Mouse (Mus musculus): ENCODE measurements at regions not wholly inside any gene's neighbourhood (a gene's known extent, or its start where the extent isn't known, plus 50 kb on each side); places are given as distances from the start of the nearest gene placed in this dataset.

DNA sequence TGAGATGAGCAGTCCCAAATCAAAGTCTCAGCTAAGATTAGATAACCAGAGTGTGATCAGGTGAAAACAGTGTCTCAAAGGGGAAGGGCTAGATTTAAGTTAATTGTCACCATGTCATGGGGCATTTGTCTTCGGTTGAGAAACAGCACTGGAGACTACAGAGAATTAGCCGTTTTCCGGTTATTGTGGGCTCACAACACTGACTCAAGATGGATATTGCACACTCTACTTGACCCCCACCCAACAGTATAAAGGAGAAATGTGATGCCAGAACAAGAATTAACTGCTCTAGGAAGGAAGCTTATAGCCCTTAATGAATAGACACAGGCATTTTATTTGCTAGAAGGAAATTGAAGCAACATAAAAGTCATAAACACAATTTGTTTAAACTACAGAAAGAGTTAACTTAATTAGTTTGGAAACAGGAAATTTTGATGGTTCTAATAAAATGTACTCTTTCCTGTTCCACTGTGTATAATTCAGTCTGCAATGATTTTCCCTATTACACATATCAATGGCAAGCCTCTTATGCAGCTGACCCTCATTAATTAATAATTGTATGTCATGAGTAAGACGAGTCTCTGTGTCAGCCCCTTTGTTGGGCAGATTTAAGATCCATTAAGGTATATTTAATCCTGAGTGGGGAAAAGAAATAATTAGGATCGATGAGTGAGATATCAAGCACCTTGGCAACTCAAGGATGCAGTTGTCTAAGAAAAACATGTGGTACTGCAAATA lies 277.4 kb upstream of the Tmeff2 start:
- no peak for DNase-seq (ENCODE audit: low spot score in 2 of 2)

DNA sequence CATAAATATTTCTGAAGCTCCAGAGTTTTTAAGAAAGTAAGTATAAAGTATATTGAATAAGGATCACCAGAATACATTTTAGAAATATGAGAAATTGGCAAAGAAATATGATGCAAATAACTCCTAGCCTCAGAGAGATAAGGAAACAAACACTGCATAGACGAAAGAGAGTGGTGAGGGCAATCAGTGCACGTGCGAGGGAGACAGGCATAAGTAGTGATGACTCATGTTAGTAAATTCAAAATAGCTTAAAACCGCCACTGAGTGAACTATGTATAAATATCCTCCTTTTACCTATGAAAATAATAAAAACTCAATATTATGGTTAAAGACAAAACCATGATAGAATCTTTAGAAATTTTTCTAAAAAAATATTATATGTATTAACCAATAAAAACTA lies 271.4 kb upstream of the Tmeff2 start:
- no peak for DNase-seq (ENCODE audit: low spot score in 2 of 2)

DNA sequence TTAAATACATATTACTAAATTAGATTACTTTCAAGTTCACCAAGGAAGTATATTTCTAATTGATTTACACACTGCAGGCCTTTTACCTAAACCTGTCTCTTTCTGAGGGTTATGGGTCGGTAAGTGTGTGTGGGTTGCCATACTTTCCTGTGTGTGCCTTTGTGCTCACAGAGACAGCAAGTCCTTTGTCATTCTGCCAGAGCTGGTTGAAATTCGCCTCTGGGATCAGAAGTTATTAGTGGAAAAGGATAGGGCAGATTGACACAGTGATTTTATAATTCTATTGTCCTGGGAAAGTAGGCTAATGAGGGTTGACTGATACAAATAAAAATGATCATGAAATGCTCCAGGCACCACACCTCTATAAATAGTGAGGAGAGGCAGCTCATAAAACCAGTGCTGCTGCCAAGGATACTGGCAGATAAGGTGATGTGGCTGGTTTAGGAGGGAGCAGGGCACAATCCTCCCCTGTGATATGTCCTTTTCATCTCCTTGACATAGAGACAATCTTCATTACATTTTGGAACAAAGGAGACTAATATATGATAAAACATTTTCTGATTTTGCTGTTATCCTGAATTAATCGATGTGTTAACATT lies 270.9 kb upstream of the Tmeff2 start:
- DNase-seq (ENCODE audit: low spot score in 2 of 2) = no peak

DNA sequence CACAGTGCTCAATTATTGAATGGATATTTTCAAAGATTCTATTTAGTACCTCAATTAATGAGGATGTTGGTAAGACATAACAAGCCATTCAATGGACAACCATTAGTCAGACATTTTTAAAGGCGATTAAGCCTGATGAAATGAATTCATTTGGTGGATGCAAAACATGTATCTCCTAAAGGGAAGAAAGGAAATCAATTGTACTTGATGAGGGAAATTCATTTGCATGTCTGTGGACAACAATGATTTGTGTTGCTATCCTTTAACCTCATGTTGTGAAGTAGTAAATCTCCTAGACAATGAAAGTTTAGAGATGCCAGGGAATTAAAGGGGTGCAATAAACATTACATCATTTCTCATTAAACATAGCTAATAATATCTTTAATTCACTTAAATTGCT lies 262.5 kb upstream of the Tmeff2 start:
- no peak for DNase-seq (ENCODE audit: low spot score in 2 of 2)

DNA sequence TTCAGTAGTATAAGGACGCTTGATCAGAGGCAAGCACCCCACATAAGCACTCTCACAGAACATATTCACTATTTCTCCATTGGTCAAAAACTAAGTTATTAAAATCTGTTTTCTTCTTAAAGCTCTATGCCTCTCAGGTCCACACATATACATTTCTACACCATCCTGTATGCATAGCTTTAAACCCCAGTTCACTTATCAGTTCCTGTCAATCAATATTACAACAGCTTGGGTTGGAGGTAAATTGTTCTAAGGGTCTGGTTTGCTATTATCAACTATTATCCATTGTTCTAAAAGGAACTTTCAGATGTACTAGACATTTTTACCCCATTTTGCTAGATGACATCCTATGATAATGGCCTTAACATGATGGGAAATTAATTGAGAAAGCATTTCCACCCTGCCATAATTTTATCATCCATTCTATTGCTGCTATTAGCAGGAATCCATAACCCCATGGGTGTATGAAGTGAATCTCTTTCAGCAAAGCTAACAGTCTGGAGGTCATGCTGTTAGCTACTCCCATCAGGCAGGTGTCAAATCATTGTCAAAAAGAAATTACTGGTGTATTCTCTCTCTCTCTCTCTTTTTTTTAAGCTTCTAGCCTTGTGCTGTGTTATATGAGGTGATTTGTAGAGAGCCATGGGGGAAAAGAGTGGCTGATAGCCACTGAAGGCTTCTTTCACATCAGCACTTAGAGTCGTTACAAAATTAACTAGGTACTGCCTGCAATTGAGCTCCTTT lies 253.3 kb upstream of the Tmeff2 start:
- DNase-seq (ENCODE audit: low spot score in 2 of 2) = no peak

DNA sequence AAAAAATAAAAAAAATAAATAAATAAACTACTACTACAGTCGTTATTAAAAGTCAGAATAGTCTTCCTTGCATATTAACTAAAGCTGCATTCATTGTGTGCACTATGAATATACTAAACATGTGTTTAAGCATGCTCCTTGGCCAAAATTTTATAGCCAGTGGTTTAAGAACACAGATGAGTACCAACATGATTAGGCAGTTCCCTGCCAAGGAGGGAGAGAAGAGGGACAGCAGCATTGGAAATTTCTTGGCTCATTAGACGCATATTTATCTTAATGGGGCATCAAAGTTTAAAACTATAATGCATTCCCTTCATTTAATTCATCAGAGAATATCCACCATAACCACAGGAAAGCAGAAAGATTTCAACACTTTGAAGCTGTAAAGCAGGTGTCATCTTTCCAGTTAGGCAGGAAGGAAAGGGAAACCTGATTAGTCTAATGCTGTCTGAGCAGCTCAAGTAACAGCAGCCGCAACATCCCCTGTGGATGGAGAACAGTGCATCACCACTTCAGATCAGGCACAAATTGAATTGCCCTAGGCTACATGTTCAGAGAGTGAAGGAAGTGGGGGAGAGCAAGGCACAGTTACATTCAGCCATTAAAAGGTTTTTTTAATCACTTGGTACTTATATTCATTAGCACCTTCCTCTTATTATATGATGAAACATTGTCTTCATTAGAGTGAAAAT lies 248.3 kb upstream of the Tmeff2 start:
- no peak for DNase-seq (ENCODE audit: low spot score in 2 of 2)

DNA sequence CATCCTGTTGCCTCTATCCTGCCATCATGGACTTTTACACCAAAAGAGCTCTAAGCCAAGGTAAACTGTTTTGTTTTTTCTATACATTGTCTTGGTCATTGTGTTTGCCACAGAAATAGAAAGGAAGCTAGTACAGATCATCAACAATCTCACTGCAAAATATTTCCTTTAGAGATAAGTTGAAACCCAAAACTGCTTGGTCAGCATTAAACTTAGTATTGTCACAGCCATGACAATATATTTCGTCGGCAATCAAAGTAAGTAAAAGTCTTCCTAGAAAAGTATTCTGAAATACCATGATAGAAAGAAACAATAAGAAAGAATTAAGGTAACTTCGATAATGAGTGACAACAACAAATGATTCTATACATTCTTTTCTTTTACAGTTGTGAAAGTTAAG lies 235.3 kb upstream of the Tmeff2 start:
- DNase-seq (ENCODE audit: low spot score in 2 of 2) = no peak

DNA sequence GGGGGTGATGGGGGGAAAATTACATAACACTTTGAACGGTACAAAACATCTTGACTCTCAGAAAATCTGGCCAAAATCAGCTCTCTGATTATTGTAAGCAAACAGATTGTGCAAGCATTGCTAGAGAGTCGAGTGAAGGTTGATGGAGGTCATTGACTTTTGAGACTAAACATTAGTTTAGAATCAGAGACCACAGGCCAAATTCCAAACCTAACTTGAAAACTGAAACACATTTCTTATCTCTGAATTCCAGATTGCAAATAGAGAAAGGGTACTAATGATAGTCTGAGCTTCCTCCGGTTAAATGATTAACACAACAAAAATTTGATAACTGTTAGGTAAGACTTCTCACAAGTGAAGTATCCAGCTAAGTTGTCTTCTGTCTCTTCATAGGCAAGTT lies 217.5 kb upstream of the Tmeff2 start:
- DNase-seq (ENCODE audit: low spot score in 2 of 2) = no peak

DNA sequence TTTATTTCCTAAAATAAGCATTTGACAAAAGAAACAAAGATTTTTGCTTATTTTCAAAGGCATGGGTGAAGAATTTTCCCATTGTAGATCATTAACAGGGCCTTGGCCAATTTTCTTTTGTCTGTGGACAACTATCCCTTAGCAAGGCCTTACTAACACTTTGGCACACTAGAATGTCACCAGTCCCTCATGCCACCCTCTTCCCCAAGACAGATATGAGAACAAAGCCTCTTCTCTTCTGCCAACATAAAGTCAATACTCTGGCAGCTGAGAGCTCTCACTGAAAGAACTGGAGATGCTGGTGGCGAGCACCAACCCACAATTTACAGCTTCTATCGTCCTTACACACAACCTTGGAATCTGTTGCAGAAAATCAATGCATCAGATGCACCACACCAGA lies 215.1 kb upstream of the Tmeff2 start:
- no peak for DNase-seq (ENCODE audit: low spot score in 2 of 2)

DNA sequence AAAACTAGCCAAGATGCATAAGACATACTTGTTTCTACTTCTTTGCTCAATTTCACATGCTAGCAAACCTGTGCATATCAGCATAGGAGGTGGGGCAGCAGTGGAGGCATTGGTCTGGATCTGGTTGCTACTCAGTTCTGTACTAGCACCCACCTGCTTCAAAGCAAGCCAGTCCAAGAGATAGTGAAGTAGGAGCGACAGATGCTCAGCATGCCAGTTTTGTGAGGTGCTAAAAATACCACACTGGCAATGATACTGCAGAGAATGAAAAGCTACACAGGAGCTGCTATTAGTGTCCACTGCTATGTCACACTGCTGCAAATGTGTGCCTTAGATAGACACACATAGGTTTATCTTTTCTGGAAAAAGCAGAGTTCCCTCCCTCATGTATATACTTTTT lies 203.5 kb upstream of the Tmeff2 start:
- peak; percentile 6 to 9 for DNase-seq (ENCODE audit: low spot score in 2 of 2)

DNA sequence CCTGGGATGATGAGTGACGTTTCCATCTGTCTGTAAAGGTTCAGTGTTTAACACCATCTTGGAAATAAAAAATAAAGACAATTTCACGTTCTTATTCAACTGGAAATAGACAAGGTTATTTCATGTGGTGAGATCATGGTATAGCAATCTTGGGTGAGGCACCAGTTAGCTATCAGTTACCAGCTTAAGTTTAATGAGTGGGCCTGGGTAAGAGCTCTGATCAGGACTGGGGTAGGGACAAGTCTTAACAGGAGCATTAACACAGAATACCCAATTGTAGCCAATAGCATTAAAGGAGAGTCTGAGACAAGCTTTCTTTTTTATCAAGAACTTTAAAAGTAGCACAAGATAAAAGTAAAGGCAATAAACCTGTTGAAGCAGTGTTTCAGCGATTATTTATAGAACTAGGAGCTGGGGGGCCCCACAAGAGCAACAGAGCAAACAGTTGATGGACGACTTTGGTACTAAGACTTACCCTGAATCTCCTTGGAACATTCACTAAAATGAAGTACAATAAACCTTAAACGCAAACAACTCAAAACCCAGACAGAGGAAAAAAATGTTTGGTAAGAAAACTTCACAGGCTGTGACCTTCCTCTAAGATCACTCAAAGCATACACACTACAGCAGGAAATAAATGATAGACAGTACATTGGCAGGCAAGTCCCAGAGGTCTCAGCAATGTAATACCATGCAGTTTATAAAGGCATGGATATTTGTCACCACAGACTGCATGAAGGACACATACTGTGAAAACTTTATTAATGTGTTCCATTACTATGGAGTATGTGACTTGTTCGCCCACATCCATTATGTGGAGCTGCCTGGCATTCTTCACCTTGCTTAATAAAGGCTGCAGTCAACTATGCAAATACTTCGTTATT lies 202.9 kb upstream of the Tmeff2 start:
- DNase-seq (ENCODE audit: low spot score in 2 of 2) = no peak

DNA sequence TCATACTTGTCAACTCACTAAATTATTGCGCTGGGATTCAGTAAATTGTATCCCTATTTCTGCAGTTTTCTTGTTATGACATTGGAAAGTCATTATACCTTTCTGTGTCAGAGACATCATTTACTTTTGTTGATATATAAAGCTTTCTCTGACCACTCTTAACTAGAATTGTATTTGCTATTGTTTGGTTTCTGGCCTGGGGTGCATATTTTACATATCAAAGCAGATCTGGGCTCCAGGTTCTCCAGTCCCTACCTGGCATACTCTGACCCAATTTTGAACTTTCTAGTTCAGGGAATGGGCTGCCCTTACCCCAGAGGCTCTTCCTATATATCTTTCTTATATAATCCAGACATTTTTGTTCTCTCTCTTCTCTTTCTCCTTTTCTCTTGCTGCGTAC lies 195.8 kb upstream of the Tmeff2 start:
- no peak for DNase-seq (ENCODE audit: low spot score in 2 of 2)

DNA sequence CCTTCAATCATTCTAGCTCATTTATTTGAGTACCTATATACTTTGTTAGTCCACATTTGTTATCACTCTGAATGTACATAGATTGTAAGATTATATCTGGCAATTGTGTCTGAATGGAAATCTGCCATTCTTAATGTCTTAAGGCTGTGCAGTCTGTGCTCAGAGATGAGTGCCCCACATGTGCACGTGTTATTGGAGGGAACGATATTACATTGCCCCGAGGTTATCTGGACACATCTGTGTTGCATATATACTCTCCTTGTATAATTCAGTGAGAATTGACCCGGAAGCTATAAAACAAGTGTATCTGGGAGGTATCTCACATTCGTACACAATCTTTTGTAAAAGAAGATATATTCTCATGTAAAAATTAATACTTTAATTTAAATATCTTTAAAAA lies 155.4 kb upstream of the Tmeff2 start:
- no peak for DNase-seq (ENCODE audit: low spot score in 2 of 2)

DNA sequence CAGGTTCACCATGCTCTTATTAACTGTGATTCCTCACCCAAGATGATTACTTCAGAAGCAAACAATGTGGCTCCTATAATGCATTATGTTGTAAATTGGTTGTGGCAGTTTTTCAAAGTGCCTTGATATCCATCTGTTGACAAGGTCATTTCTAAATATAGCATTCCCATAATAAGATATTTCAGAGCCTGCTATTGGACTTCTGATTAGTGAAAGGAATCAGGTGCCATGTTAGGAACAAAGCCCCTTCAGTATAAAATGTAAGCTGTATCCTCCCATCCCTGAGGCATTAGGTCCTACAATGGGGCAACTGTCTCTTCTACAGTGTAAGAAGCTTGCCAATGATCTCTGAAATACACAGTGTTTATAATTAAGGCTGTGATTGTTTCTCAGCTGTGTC lies 130.2 kb upstream of the Tmeff2 start:
- DNase-seq (ENCODE audit: low spot score in 2 of 2) = no peak

DNA sequence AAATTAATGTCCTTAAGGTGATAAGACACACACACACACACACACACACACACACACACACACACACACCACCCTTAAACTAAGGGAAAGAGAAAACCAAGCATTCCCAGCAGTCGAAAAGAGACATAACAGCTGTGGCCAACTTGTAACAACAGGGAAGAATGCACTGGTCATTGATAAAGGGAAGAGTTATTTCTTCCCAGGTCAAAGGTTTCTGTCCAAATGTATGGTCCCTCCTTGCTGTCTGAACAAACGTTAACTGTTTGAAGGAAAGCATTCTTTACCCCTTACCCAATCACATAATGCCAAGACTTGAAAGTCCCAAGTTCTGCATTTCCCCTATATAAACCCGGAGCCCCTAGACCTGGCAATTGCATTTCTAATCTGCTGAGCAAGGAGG lies 105.2 kb upstream of the Tmeff2 start:
- DNase-seq (ENCODE audit: low spot score in 2 of 2) = no peak

DNA sequence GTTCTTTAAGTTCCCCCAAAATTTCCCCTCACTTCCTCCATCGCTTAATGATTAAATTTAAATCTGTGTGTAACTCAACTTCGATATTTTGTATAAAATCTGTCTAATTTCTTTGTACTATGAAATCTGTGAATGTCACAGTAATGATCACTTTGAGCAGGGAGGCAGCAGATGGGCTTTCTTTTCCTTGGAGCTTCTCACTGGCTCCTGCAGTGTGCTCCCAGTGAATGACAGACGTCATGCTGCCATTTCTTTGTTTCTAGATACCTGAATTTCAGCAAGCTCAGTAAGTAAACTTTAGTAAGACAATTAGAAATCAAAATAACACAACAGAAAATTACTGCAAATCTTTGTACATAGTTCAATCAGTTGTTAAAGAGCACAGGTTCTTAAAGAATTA lies 102.3 kb upstream of the Tmeff2 start:
- no peak for DNase-seq (ENCODE audit: low spot score in 2 of 2)

DNA sequence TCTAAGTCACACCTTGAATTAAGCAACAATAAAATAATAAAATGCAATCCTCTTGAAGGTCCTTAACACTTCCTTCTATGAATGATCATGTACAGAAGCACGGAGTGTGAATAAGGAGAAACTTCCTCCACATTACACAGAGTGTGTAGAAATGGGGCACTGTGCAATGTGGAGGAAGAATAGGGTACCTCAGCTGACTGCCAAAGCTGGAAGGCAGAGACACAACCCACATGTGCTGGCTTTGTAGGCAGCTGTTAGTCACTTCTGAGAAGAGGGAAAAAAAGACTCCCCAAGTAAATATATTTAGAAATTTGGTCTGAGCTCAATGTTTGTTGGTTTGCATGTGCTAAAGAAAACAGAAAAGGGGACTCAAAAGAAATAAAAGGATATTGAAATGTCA lies 94.1 kb upstream of the Tmeff2 start:
- DNase-seq (ENCODE audit: low spot score in 2 of 2) = peak; percentile 30 to 38

DNA sequence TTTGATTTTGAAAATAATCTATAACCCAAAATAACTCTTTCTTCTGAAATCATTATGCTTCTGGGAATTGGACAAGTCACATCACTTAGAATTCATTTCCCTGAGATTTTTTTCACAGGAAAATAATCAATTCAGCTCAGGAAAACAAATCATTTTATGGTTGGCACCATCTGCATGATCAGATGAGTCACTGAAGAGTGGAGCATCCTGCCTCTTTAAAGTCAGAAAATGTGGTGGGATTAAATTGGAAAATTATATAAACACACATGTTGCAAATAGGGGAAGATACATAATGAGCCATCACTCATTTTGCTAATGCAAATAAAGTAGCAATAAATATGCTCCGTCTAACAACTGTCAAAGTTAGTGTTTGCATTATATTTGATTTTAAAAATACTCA lies 93.6 kb upstream of the Tmeff2 start:
- no peak for DNase-seq (ENCODE audit: low spot score in 2 of 2)

DNA sequence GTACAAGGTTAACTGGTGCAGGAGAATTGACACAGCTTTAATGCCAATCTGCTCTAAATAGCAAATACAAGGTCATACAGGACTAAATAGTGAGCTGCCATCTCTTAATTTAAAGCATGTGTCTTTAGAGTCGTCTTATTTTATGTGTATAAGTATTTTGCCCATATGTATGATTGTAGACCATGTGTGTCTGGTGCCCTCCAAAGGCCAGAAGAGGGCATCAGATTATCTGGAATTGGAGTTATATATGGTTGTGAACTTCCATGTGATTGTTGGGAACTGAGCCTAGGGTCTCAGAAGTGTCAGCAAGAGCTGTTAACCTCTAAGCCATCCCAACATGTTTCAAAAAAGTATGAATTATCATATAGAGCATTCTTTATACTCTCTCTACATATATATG lies 68.8 kb upstream of the Tmeff2 start:
- DNase-seq (ENCODE audit: low spot score in 2 of 2) = no peak

DNA sequence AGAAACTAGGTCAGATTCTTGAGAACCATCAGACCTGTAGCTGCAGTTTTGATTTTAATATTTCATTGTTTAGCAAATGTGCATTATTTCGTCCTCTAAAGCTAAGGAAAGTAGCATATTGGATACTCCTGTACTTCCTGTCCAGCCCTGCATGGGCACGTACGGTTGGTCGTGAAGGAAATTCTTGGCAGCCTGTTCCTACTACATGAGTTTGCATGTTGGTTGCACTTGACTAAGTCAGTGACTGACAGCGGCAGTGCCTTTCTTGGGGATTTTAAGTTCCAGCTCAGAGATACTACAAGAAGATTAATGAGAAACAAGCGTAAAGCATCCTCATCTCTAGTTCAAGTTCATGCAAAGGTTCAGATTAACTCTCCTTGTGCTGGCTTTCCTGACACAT lies 64.3 kb upstream of the Tmeff2 start:
- no peak for DNase-seq (ENCODE audit: low spot score in 2 of 2)

DNA sequence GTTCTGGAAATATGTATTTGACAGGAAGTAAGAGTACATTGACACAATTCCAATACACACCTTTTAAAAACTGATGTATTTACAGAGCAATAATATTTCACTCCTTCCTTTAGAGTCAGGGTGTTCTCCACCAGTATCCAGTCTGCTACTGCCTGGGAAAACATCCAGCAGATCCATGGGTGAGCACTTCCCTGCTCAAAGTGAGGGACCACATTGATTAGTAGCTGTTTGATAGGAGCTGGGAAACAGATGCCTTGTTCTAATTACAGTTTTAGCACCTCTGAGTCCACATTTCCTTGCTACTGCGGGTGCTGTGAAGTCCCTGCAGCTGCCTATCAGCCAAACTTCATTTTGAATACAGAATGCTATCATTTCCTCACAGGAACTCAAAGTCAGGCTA lies 53.3 kb upstream of the Tmeff2 start:
- DNase-seq (ENCODE audit: low spot score in 2 of 2) = peak in 1 of 2 experiments; percentile 4
